22 mouse cellular contexts compared by ENCODE assay signal in the genomic region with DNA sequence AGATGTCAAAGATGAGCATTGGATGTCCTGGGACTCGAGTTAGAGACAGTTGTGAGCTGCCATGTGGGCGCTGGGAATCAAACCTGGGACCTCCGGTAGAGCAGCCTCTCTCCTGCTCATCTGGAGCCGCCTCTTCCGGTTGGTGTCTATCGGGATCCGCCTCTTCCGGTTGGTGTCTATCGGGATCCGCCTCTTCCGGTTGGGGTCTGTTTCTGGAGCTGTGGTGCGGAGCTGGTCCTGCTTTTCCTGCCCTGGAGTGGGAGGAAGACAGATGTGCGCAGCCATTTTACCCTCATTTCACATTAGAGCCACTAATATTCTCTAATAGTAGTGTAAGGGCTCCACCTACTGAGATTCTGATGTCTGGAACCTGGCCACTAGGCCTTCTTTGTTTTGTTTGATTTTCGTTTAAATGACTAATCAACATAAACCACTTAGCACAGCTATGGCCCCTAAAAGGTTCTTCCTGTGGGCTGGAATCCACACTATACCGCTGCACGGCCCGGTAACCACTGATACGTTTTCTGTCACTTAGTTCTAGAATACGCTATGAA. TPM values are rescaled to one million over a fixed set of nuclear protein-coding genes. Genes with fewer than 3 reads are reported as not detected.
DNase-seq lines count a peak whose midpoint lies in the region; ATAC-seq and TF ChIP-seq lines count a peak whose summit lies in the region.
"Had no signal": no experiment of that assay in that cellular context is flagged by ENCODE, and none has a peak within 500 bp of the region (broad histone marks: within the 10 kb centered on the region; RNA-seq: fewer than 3 reads in every experiment).

No protein-coding gene starts in this region.

- WGBS in lung, postnatal 0 days, result 71% methylated on average over 19 of the region's 19 CpGs
- WGBS in liver, postnatal 0 days (ENCODE audit: insufficient replicate concordance), result 72% methylated on average over 19 of the region's 19 CpGs

- TF ChIP-seq EP300 in lung, postnatal 0 days (IDR thresholded peaks at IDR 0.05), result no peak
- no peak for TF ChIP-seq EP300 in liver, postnatal 0 days (IDR thresholded peaks at IDR 0.05; ENCODE audit: low read depth)

- peaks cover 4% of the 10 kb centered on the region; the same call in 1 of the 2 replicates for H3K4me1 ChIP-seq in lung, postnatal 0 days (ENCODE audit: insufficient read depth, low read depth, low read length)
- peaks cover 30% of the 10 kb centered on the region for H3K4me1 ChIP-seq in E14TG2a.4 (replicated peaks; ENCODE audit: low read depth, low read length)
- peaks cover 6% of the 10 kb centered on the region for H3K4me1 ChIP-seq in liver, postnatal 0 days (ENCODE audit: insufficient read depth)
- H3K4me1 ChIP-seq: forebrain, embryonic 15.5 days; heart, embryonic 10.5 days; neural tube, embryonic 12.5 days had no signal

- no peak overlapping the region for H3K4me3 ChIP-seq in lung, postnatal 0 days (ENCODE audit: low read depth, low read length)
- H3K4me3 ChIP-seq in E14TG2a.4 (replicated peaks; ENCODE audit: low read length), result peak overlapping the region; percentile 72
- no peak overlapping the region for H3K4me3 ChIP-seq in liver, postnatal 0 days (ENCODE audit: low read depth, low read length)
- H3K4me3 ChIP-seq: forebrain, embryonic 15.5 days; heart, embryonic 10.5 days; neural tube, embryonic 12.5 days had no signal

- no peaks in the 10 kb centered on the region for H3K36me3 ChIP-seq in lung, postnatal 0 days (ENCODE audit: insufficient read depth, low read length)
- H3K36me3 ChIP-seq in E14TG2a.4 (ENCODE audit: insufficient read depth, low read length), result no peaks in the 10 kb centered on the region
- no peaks in the 10 kb centered on the region for H3K36me3 ChIP-seq in liver, postnatal 0 days (replicated peaks; ENCODE audit: insufficient read depth, low read length)
- H3K36me3 ChIP-seq: forebrain, embryonic 15.5 days; heart, embryonic 10.5 days; neural tube, embryonic 12.5 days had no signal

- TF ChIP-seq CTCF in lung, postnatal 0 days (IDR thresholded peaks at IDR 0.05), result peak; percentile 29
- TF ChIP-seq CTCF in E14TG2a.4 (conservative IDR thresholded peaks at IDR 0.05; ENCODE audit: low read length), result no peak
- no peak for TF ChIP-seq CTCF in liver, postnatal 0 days (IDR thresholded peaks at IDR 0.05; ENCODE audit: low read depth)

- no peak overlapping the region for H3K9ac ChIP-seq in lung, postnatal 0 days (replicated peaks; ENCODE audit: low read depth)
- H3K9ac ChIP-seq in liver, postnatal 0 days (replicated peaks), result no peak overlapping the region
- H3K9ac ChIP-seq: forebrain, embryonic 15.5 days; neural tube, embryonic 12.5 days had no signal

- no peak overlapping the region for H3K27ac ChIP-seq in lung, postnatal 0 days (ENCODE audit: low read length)
- H3K27ac ChIP-seq in liver, postnatal 0 days (ENCODE audit: low read depth), result no peak overlapping the region
- H3K27ac ChIP-seq: forebrain, embryonic 15.5 days; heart, embryonic 10.5 days; macrophage; neural tube, embryonic 12.5 days had no signal

- ATAC-seq in lung, postnatal 0 days, result peak; percentile 35; the same call in 1 of the 2 replicates
- ATAC-seq in hematopoietic stem cell, adult 5-6 weeks (replicated peaks in 1 of 2; ENCODE audit: insufficient read depth in 1 of 2, low FRiP score in 2 of 2, low TSS enrichment in 1 of 2, low read depth in 1 of 2, poor library complexity in 2 of 2, severe bottlenecking in 2 of 2), result peak; percentile 46 to 53; a peak in 3 of 4 replicates
- ATAC-seq in liver, postnatal 0 days, result no peak
- ATAC-seq: activated CD4-positive, CD25-positive, alpha-beta regulatory T cell, adult 4 months; forebrain, embryonic 15.5 days had no signal

- H3K27me3 ChIP-seq in lung, postnatal 0 days (replicated peaks; ENCODE audit: insufficient read depth, low read length), result no peaks in the 10 kb centered on the region
- H3K27me3 ChIP-seq in E14TG2a.4 (ENCODE audit: insufficient read depth, low read length), result no peaks in the 10 kb centered on the region
- H3K27me3 ChIP-seq in liver, postnatal 0 days (ENCODE audit: insufficient read depth, low read length), result no peaks in the 10 kb centered on the region
- H3K27me3 ChIP-seq: forebrain, embryonic 15.5 days; neural tube, embryonic 12.5 days had no signal

- no peak overlapping the region for H3K4me2 ChIP-seq in lung, postnatal 0 days (replicated peaks; ENCODE audit: low read depth, low read length)
- no peak overlapping the region for H3K4me2 ChIP-seq in liver, postnatal 0 days (ENCODE audit: low read depth, low read length)
- H3K4me2 ChIP-seq: forebrain, embryonic 15.5 days; liver, embryonic 11.5 days; neural tube, embryonic 12.5 days had no signal

- DNase-seq in heart, adult 8-10 months (ENCODE audit: low spot score), result peak; percentile 35
- no peak for DNase-seq in heart, postnatal 25 days (ENCODE audit: low spot score)
- DNase-seq in lung, postnatal 0 days (ENCODE audit: low spot score), result no peak
- no peak for DNase-seq in lung, postnatal 14 days
- no peak for DNase-seq in thymus, postnatal 10 days (ENCODE audit: low spot score in 2 of 2)
- no peak for DNase-seq in liver, postnatal 0 days
- DNase-seq: adrenal gland, postnatal 25 days; B cell, adult 2 months; cerebellum, adult 9-11 months; heart, postnatal 14 days; thymus, postnatal 36 days had no signal

- H3K9me3 ChIP-seq in lung, postnatal 0 days (ENCODE audit: low read length), result no peaks in the 10 kb centered on the region
- H3K9me3 ChIP-seq in E14TG2a.4 (ENCODE audit: low read length), result peaks cover 6% of the 10 kb centered on the region
- no peaks in the 10 kb centered on the region for H3K9me3 ChIP-seq in liver, postnatal 0 days (ENCODE audit: low read length)
- H3K9me3 ChIP-seq: forebrain, embryonic 15.5 days; heart, embryonic 10.5 days; neural tube, embryonic 12.5 days had no signal

- intact Hi-C loops in heart, postnatal 25 days (cut with DNase I), result loop anchor here (2.0 to 5.0 kb wide), 2 partner anchors 19 to 81 kb away; a partner anchor contains a TSS

RNA-seq across cellular contexts. Expression of a gene that starts 14.3 kb away (rescaled TPM):
- 1 to 10 TPM; 6.1 to 8.0 (median 7.3) TPM for total RNA-seq in heart, adult 8-10 months (2022)
- total RNA-seq in heart, postnatal 25 days (2021), result 1 to 10 TPM; 6.0 to 7.6 TPM
- 23.6 and 24.5 TPM in 2 replicates for polyA plus RNA-seq in lung, postnatal 0 days (2015; fragmentation: Nextera tagmentation; extraction: Ambion mirVana)
- total RNA-seq in hematopoietic stem cell, adult 5-6 weeks (2017), result 1.1 and 2.1 TPM in 2 replicates
- polyA plus RNA-seq in liver, postnatal 0 days (2015; fragmentation: Nextera tagmentation; extraction: Ambion mirVana), result 1.4 and 1.5 TPM in 2 replicates
- polyA plus RNA-seq: activated CD4-positive, CD25-positive, alpha-beta regulatory T cell, adult 4 months; macrophage had no signal

RNA-seq across cellular contexts. Expression of a gene that starts 19.5 kb away (rescaled TPM):
- total RNA-seq in heart, adult 8-10 months (2022), result 1 to 10 TPM; 6.2 to 7.6 (median 6.7) TPM
- 1 to 10 TPM; 5.8 to 8.4 TPM for total RNA-seq in heart, postnatal 25 days (2021)
- polyA plus RNA-seq in lung, postnatal 0 days (2015; fragmentation: Nextera tagmentation; extraction: Ambion mirVana), result 9.9 and 10.0 TPM in 2 replicates
- total RNA-seq in hematopoietic stem cell, adult 5-6 weeks (2017), result 32.7 and 36.2 TPM in 2 replicates
- polyA plus RNA-seq in liver, postnatal 0 days (2015; fragmentation: Nextera tagmentation; extraction: Ambion mirVana), result 5.9 and 7.2 TPM in 2 replicates

RNA-seq across cellular contexts. Expression of a gene that starts 21.4 kb away (rescaled TPM):
- total RNA-seq in heart, adult 8-10 months (2022), result not detected
- total RNA-seq in heart, postnatal 25 days (2021), result not detected
- not detected in 2 replicates for polyA plus RNA-seq in lung, postnatal 0 days (2015; fragmentation: Nextera tagmentation; extraction: Ambion mirVana)
- not detected in 2 replicates for total RNA-seq in hematopoietic stem cell, adult 5-6 weeks (2017)
- polyA plus RNA-seq in liver, postnatal 0 days (2015; fragmentation: Nextera tagmentation; extraction: Ambion mirVana), result not detected in 2 replicates
- total RNA-seq: adrenal gland, postnatal 25 days; gastrocnemius, adult 18-20 months; heart, postnatal 14 days; layer of hippocampus, postnatal 14 days; left cerebral cortex, postnatal 36 days had no signal
- polyA plus RNA-seq: activated CD4-positive, CD25-positive, alpha-beta regulatory T cell, adult 4 months; forebrain, embryonic 15.5 days; heart, embryonic 10.5 days; liver, embryonic 11.5 days; macrophage; neural tube, embryonic 12.5 days had no signal

RNA-seq across cellular contexts. Expression of a gene that starts 22.8 kb away (rescaled TPM):
- total RNA-seq in heart, adult 8-10 months (2022), result 1 to 10 TPM; 3.8 to 4.3 (median 4.0) TPM
- total RNA-seq in heart, postnatal 25 days (2021), result 1 to 10 TPM; 3.1 to 3.2 TPM
- polyA plus RNA-seq in lung, postnatal 0 days (2015; fragmentation: Nextera tagmentation; extraction: Ambion mirVana), result 9.0 and 9.2 TPM in 2 replicates
- 10.7 and 14.4 TPM in 2 replicates for total RNA-seq in hematopoietic stem cell, adult 5-6 weeks (2017)
- polyA plus RNA-seq in liver, postnatal 0 days (2015; fragmentation: Nextera tagmentation; extraction: Ambion mirVana), result 6.1 and 6.2 TPM in 2 replicates

RNA-seq across cellular contexts. Expression of a gene that starts 24.7 kb away (rescaled TPM):
- total RNA-seq in heart, adult 8-10 months (2022), result not detected
- not detected for total RNA-seq in heart, postnatal 25 days (2021)
- polyA plus RNA-seq in lung, postnatal 0 days (2015; fragmentation: Nextera tagmentation; extraction: Ambion mirVana), result 0.31 TPM in 1 of 2 replicates, not detected in the other
- total RNA-seq in hematopoietic stem cell, adult 5-6 weeks (2017), result not detected in 2 replicates
- polyA plus RNA-seq in liver, postnatal 0 days (2015; fragmentation: Nextera tagmentation; extraction: Ambion mirVana), result 0.23 and 0.33 TPM in 2 replicates
- total RNA-seq: adrenal gland, postnatal 25 days; heart, postnatal 14 days; layer of hippocampus, postnatal 14 days had no signal
- polyA plus RNA-seq: forebrain, embryonic 15.5 days; macrophage had no signal
